Mouse (Mus musculus) E14TG2a.4 (cell line): ENCODE data around the gene Olfr1152.

ENCODE experiments used
- CTCF ChIP-seq: conservative IDR thresholded peaks from 2 replicates; pipeline ENCODE4 v1.5.1; 2014; ENCODE audit warnings: low read length
- NANOG ChIP-seq: IDR thresholded peaks from 2 replicates; pipeline ENCODE4 v1.6.1; 2014; ENCODE audit warnings: borderline replicate concordance, low read length, mixed read lengths
- POU5F1 ChIP-seq: IDR thresholded peaks from 2 replicates; pipeline ENCODE4 v1.6.1; 2014; ENCODE audit warnings: low read length, borderline replicate concordance

DNA sequence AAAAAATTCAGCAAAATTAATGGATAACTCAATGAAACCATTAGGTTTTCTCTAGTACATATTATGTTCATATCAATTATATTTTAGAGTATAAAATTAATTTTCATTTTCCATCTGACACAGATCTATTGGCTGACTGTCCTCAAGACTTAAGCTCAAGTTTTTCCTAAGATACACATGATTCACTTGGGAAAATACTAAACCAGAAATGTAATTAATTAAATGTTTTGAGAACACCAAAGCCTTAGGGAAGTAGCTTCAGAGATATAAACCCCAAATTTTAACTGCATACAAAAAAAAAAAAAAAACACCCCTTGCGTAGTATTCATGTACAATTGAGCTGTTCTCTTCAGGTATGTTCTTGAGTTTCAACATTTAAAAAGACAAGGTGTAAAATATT is 10.7 kb upstream of the Olfr1152 start, which contains the start of gene Olfr1151:
- TF ChIP-seq CTCF (no peak), POU5F1 (no peak), NANOG (no peak)
